Mouse (Mus musculus): ENCODE measurements around the gene Ercc6.

GRCm38 (mm10) chr14:32605508-32605907 is 92.2 kb downstream of the Ercc6 start:
- TF ChIP-seq CTCF (IDR thresholded peaks at IDR 0.05) (no peak), POLR2A (IDR thresholded peaks at IDR 0.05; ENCODE audit: insufficient read depth, low read depth, low read length) (no peak), EP300 (IDR thresholded peaks at IDR 0.05; ENCODE audit: insufficient read depth, low read depth, low read length) (no peak)
